Mouse (Mus musculus) G1E (cell line): Measurements from ENCODE around the gene Plaur.

ENCODE experiments used
- CTCF ChIP-seq: IDR thresholded peaks from 2 replicates; pipeline ENCODE4 v1.5.1; 2012; ENCODE audit warnings: low read depth, low read length, inconsistent platforms, mixed read lengths
- GATA1 ChIP-seq: IDR thresholded peaks from 2 replicates; pipeline ENCODE4 v1.6.1; 2012; ENCODE audit warnings: borderline replicate concordance, low read length, inconsistent platforms, mixed read lengths
- GATA2 ChIP-seq: IDR thresholded peaks from 2 replicates; pipeline ENCODE4 v1.6.1; 2012; ENCODE audit warnings: low read depth, low read length, inconsistent platforms, borderline replicate concordance
- POLR2AphosphoS5 ChIP-seq: IDR thresholded peaks from 2 replicates; pipeline ENCODE4 v1.6.1; 2012; ENCODE audit warnings: low read depth, low read length, inconsistent platforms; ENCODE audit not compliant: insufficient replicate concordance
- TAL1 ChIP-seq: conservative IDR thresholded peaks from 2 replicates; pipeline ENCODE4 v1.6.1; 2012; ENCODE audit warnings: low read depth, low read length, inconsistent platforms, mixed read lengths

DNA sequence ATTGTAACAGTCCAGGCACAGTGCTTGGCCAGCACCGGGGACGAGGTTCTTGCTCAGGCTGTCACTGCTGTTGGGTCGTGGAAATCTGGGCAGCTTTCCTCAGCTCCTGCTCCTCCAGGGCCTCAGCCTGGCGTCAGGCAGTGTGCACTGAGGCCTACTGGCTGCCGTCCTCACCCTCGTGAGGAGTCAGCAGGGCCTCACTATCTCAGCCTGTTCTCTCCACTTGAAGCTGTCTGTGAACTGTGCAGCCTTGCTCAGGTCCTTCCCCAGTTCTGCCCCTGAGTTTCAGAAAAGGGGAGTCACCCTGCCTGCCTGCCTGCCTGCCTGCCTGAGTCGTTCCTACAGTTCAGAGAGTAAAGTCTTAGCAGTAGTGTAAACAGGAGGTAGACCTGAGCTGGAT, 47.0 kb upstream of the Plaur start:
- TF ChIP-seq CTCF (no peak), GATA1 (no peak), POLR2AphosphoS5 (no peak), TAL1 (no peak), GATA2 (no peak)
